Mouse (Mus musculus) limb, embryonic 12.5 days (tissue): ENCODE results near the gene Nup214. TPM values are rescaled to one million over a fixed set of nuclear protein-coding genes. Genes with fewer than 3 reads are reported as not detected.

Experiments
- ATAC-seq: fragments of 200-750 bp; cut with Nextera tagmentation; 2 replicates; pipeline ENCODE4 v1.8.0; 2017; ENCODE audit warnings: low read depth, moderate TSS enrichment; ENCODE audit not compliant: insufficient number of reproducible peaks, insufficient read depth, low FRiP score, low TSS enrichment
- H3K27ac ChIP-seq: fragments of 300-500 bp; sonication (generic); 2 replicates; pipeline ENCODE4 v1.5.1; 2016; ENCODE audit warnings: mild to moderate bottlenecking, moderate library complexity
- H3K27me3 ChIP-seq: fragments of 300-500 bp; sonication (generic); 2 replicates; pipeline ENCODE4 v1.6.1; 2016; ENCODE audit warnings: mild to moderate bottlenecking, moderate library complexity
- H3K36me3 ChIP-seq: fragments of 300-500 bp; sonication (generic); 2 replicates; pipeline ENCODE4 v1.6.1; 2016; ENCODE audit warnings: mild to moderate bottlenecking, moderate library complexity
- H3K4me1 ChIP-seq: fragments of 300-500 bp; sonication (generic); replicated peaks from 2 replicates; pipeline ENCODE4 v1.6.1; 2016
- H3K4me2 ChIP-seq: fragments of 300-500 bp; sonication (generic); 2 replicates; pipeline ENCODE4 v1.6.1; 2016; ENCODE audit warnings: mild to moderate bottlenecking, moderate library complexity
- H3K4me3 ChIP-seq: fragments of 300-500 bp; sonication (generic); replicated peaks from 2 replicates; pipeline ENCODE4 v1.5.1; 2016; ENCODE audit warnings: mild to moderate bottlenecking
- H3K9ac ChIP-seq: fragments of 300-500 bp; sonication (generic); replicated peaks from 2 replicates; pipeline ENCODE4 v1.6.1; 2016; ENCODE audit warnings: mild to moderate bottlenecking, moderate library complexity
- H3K9me3 ChIP-seq: fragments of 300-500 bp; sonication (generic); 2 replicates; pipeline ENCODE4 v1.6.1; 2016; ENCODE audit warnings: mild to moderate bottlenecking, moderate library complexity
- WGBS: fragments of 180-500 bp; shearing (Covaris S2); methylation state at CpG from one replicate; pipeline ENCODE4 v1.1.7; 2016; 5-methylcytosine and 5-hydroxymethylcytosine counted together
- microRNA-seq: library from miRNA; unstranded; fragments of <30 nt; microRNA quantifications from one replicate; pipeline ENCODE4, GENCODE M21; 2017
- polyA plus RNA-seq: library from polyadenylated mRNA; unstranded; fragments of >200 nt; fragmentation: Nextera tagmentation; extraction: Ambion mirVana; gene quantifications from 2 replicates; pipeline ENCODE4 v1.2.1, GENCODE M21; 2016

The Nup214 gene
- polyA plus RNA-seq, 1 experiment from 2014 or later, result 76.4 TPM

- H3K27me3 ChIP-seq, result no peaks in the 10 kb centered on the region
- peak overlapping the region; percentile 51 for H3K9ac ChIP-seq
- peak overlapping the region; percentile 35 for H3K4me3 ChIP-seq
- no peaks in the 10 kb centered on the region; the same call in 1 of the 2 replicates for H3K9me3 ChIP-seq
- WGBS, result 85% methylated on average over 10 of the region's 10 CpGs
- peaks cover 9% of the 10 kb centered on the region for H3K4me1 ChIP-seq
- no peak overlapping the region for H3K27ac ChIP-seq
- H3K4me2 ChIP-seq, result peak overlapping the region; percentile 54
- ATAC-seq, result no peak
- H3K36me3 ChIP-seq, result no peaks in the 10 kb centered on the region
These were observed 121.8 kb downstream of the Nup214 start for GRCm38 (mm10) chr2:32096122-32096420.

- Histone ChIP-seq H3K4me2 (no peak overlapping the region), H3K36me3 (no peaks in the 10 kb centered on the region), H3K9ac (no peak overlapping the region), H3K27ac (no peak overlapping the region), H3K4me1 (no peaks in the 10 kb centered on the region), H3K27me3 (no peaks in the 10 kb centered on the region), H3K9me3 (no peaks in the 10 kb centered on the region), H3K4me3 (no peak overlapping the region)
- ATAC-seq, result no peak
- 49% methylated on average over 5 of the region's 5 CpGs for WGBS
These were observed 128.7 kb downstream of the Nup214 start for GRCm38 (mm10) chr2:32102944-32103343.

- no peaks in the 10 kb centered on the region for H3K27me3 ChIP-seq
- no peak overlapping the region for H3K4me3 ChIP-seq
- H3K27ac ChIP-seq, result no peak overlapping the region
- 70% methylated on average over 7 of the region's 7 CpGs for WGBS
- no peak overlapping the region for H3K4me2 ChIP-seq
- no peak for ATAC-seq
- no peaks in the 10 kb centered on the region for H3K36me3 ChIP-seq
- no peak overlapping the region for H3K9ac ChIP-seq
- H3K4me1 ChIP-seq, result no peaks in the 10 kb centered on the region
- no peaks in the 10 kb centered on the region for H3K9me3 ChIP-seq
These were observed 129.3 kb downstream of the Nup214 start for GRCm38 (mm10) chr2:32103557-32103956.

Small RNAs within 50 kb of the gene (microRNA-seq; reads per million reads assigned to microRNA genes)
- not detected for gene Mir7674

Other genes with a start within 250 kb of the Nup214 start
- gene Qrfp, start 163.9 kb upstream of the Nup214 start, polyA plus RNA-seq, result 0.20 and 0.34 TPM in 2 replicates
- 0.06 and 0.13 TPM in 2 replicates for gene Fibcd1, start 128.4 kb upstream of the Nup214 start, polyA plus RNA-seq
- gene Lamc3, start 87.1 kb upstream of the Nup214 start, polyA plus RNA-seq, result 0.21 and 0.38 TPM in 2 replicates
- 86.6 and 100 TPM in 2 replicates for gene Aif1l, start 24.3 kb upstream of the Nup214 start, polyA plus RNA-seq
- gene Fam78a, start 110.4 kb downstream of the Nup214 start, polyA plus RNA-seq, result 4.0 and 4.4 TPM in 2 replicates
- gene Plpp7, start 121.1 kb downstream of the Nup214 start, polyA plus RNA-seq, result 5.0 and 5.7 TPM in 2 replicates
- gene Prrc2b, start 176.6 kb downstream of the Nup214 start, polyA plus RNA-seq, result 69.2 and 89.9 TPM in 2 replicates